Mouse (Mus musculus): Measurements from ENCODE around the gene Klk1b1.
"Not testable (repeated sequence)": the region's sequence is repeated elsewhere in the genome, so short reads cannot be mapped to it uniquely, and the experiment has no call there.

Klk1b1 gene

GRCm38 (mm10) chr7:43966451-43966850 lies at the start of gene Klk1b1:
Gene Klk1b1, plus strand, starts transcription at chr7:43966751.
- DNase-seq (ENCODE audit: inconsistent age in 2 of 2, low spot score in 1 of 2), result no peak

GRCm38 (mm10) chr7:43918426-43918825 lies 48.1 kb upstream of the Klk1b1 start:
- DNase-seq (ENCODE audit: inconsistent age in 2 of 2, low spot score in 1 of 2), result no peak

- no peak for DNase-seq (ENCODE audit: inconsistent age in 2 of 2, low spot score in 1 of 2)
Measured at GRCm38 (mm10) chr7:43918871-43919270, 47.7 kb upstream of the Klk1b1 start.

GRCm38 (mm10) chr7:43919559-43920451 lies 46.7 kb upstream of the Klk1b1 start:
- DNase-seq (ENCODE audit: inconsistent age in 2 of 2, low spot score in 1 of 2), result peak; percentile 55 to 80

- no peak for DNase-seq (ENCODE audit: inconsistent age in 2 of 2, low spot score in 1 of 2)
Measured at GRCm38 (mm10) chr7:43920582-43920981, 46.0 kb upstream of the Klk1b1 start.

- DNase-seq (ENCODE audit: inconsistent age in 2 of 2, low spot score in 1 of 2), result no peak
Measured at GRCm38 (mm10) chr7:43921087-43921486, 45.5 kb upstream of the Klk1b1 start.

- no peak for DNase-seq (ENCODE audit: inconsistent age in 2 of 2, low spot score in 1 of 2)
Measured at GRCm38 (mm10) chr7:43921941-43922340, 44.6 kb upstream of the Klk1b1 start.

GRCm38 (mm10) chr7:43925985-43926384 lies 40.6 kb upstream of the Klk1b1 start:
- DNase-seq (ENCODE audit: inconsistent age in 2 of 2, low spot score in 1 of 2), result peak in 1 of 2 experiments; percentile 39

GRCm38 (mm10) chr7:43928521-43928920 lies 38.0 kb upstream of the Klk1b1 start:
- DNase-seq (ENCODE audit: inconsistent age in 2 of 2, low spot score in 1 of 2), result peak in 1 of 2 experiments; percentile 57

GRCm38 (mm10) chr7:43932337-43932736 lies 34.2 kb upstream of the Klk1b1 start:
- no peak for DNase-seq (ENCODE audit: inconsistent age in 2 of 2, low spot score in 1 of 2)

GRCm38 (mm10) chr7:43933440-43933839 lies 33.1 kb upstream of the Klk1b1 start, which contains the start of gene Klk15:
Gene Klk15, plus strand, starts transcription at chr7:43933740.
- DNase-seq (ENCODE audit: inconsistent age in 2 of 2, low spot score in 1 of 2), result no peak

- DNase-seq (ENCODE audit: inconsistent age in 2 of 2, low spot score in 1 of 2), result no peak
Measured at GRCm38 (mm10) chr7:43934747-43935146, 31.8 kb upstream of the Klk1b1 start.

- no peak for DNase-seq (ENCODE audit: inconsistent age in 2 of 2, low spot score in 1 of 2)
Measured at GRCm38 (mm10) chr7:43936551-43936950, 30.0 kb upstream of the Klk1b1 start.

- DNase-seq (ENCODE audit: inconsistent age in 2 of 2, low spot score in 1 of 2), result not testable (repeated sequence)
Measured at GRCm38 (mm10) chr7:43942293-43942692, 24.3 kb upstream of the Klk1b1 start.

- no peak for DNase-seq (ENCODE audit: inconsistent age in 2 of 2, low spot score in 1 of 2)
Measured at GRCm38 (mm10) chr7:43944727-43945264, 21.8 kb upstream of the Klk1b1 start.

- DNase-seq (ENCODE audit: inconsistent age in 2 of 2, low spot score in 1 of 2), result no peak
Measured at GRCm38 (mm10) chr7:43950364-43950763, 16.2 kb upstream of the Klk1b1 start, which contains the start of gene Klk1b8. Gene Klk1b8, plus strand, starts transcription at chr7:43950664.

- no peak for DNase-seq (ENCODE audit: inconsistent age in 2 of 2, low spot score in 1 of 2)
Measured at GRCm38 (mm10) chr7:43952703-43953102, 13.8 kb upstream of the Klk1b1 start.

- no peak for DNase-seq (ENCODE audit: inconsistent age in 2 of 2, low spot score in 1 of 2)
Measured at GRCm38 (mm10) chr7:43967058-43967457, 507 bp downstream of the Klk1b1 start.

GRCm38 (mm10) chr7:43967612-43968011 lies 1.1 kb downstream of the Klk1b1 start:
- no peak for DNase-seq (ENCODE audit: inconsistent age in 2 of 2, low spot score in 1 of 2)

GRCm38 (mm10) chr7:43975761-43976160 lies 9.2 kb downstream of the Klk1b1 start, which contains the start of gene Klk1b9:
Gene Klk1b9, plus strand, starts transcription at chr7:43976061.
- not testable (repeated sequence) for DNase-seq (ENCODE audit: inconsistent age in 2 of 2, low spot score in 1 of 2)

GRCm38 (mm10) chr7:43985657-43986056 lies 19.1 kb downstream of the Klk1b1 start:
- no peak for DNase-seq (ENCODE audit: inconsistent age in 2 of 2, low spot score in 1 of 2)

- DNase-seq (ENCODE audit: inconsistent age in 2 of 2, low spot score in 1 of 2), result not testable (repeated sequence)
Measured at GRCm38 (mm10) chr7:43994821-43995220, 28.3 kb downstream of the Klk1b1 start.
